Mouse (Mus musculus): ENCODE results near the gene Mafk.

The Mafk gene

GRCm38 (mm10) chr5:139817292-139817691 is 26.0 kb downstream of the Mafk start:
- no peak for DNase-seq (ENCODE audit: low spot score in 2 of 2)

GRCm38 (mm10) chr5:139818056-139818455 is 26.7 kb downstream of the Mafk start:
- DNase-seq (ENCODE audit: low spot score in 2 of 2): peak in 1 of 2 experiments; percentile 51

- DNase-seq (ENCODE audit: low spot score in 2 of 2): peak; percentile 48 to 66
These were observed 27.5 kb downstream of the Mafk start for GRCm38 (mm10) chr5:139818801-139819200.

GRCm38 (mm10) chr5:139819538-139820181 is 28.3 kb downstream of the Mafk start, which contains the start of gene Tmem184a:
TSS of gene Tmem184a (minus strand) at chr5:139819917.
- DNase-seq (ENCODE audit: low spot score in 2 of 2): no peak

GRCm38 (mm10) chr5:139821466-139822459 is 30.4 kb downstream of the Mafk start:
- no peak for DNase-seq (ENCODE audit: low spot score in 2 of 2)

GRCm38 (mm10) chr5:139824531-139824930 is 33.2 kb downstream of the Mafk start:
- DNase-seq (ENCODE audit: low spot score in 2 of 2): no peak

- DNase-seq (ENCODE audit: low spot score in 2 of 2): no peak
These were observed 34.6 kb downstream of the Mafk start for GRCm38 (mm10) chr5:139825947-139826346.

- DNase-seq (ENCODE audit: low spot score in 2 of 2): peak; percentile 80 to 82
These were observed 35.2 kb downstream of the Mafk start, which contains the start of the genes Gm26938 and Psmg3 for GRCm38 (mm10) chr5:139826357-139827055. TSS of gene Gm26938 (minus strand) at chr5:139826407. TSS of gene Psmg3 (minus strand) at chr5:139826885.

GRCm38 (mm10) chr5:139827593-139827992 is 36.3 kb downstream of the Mafk start:
- no peak for DNase-seq (ENCODE audit: low spot score in 2 of 2)

- DNase-seq (ENCODE audit: low spot score in 2 of 2): no peak
These were observed 38.1 kb downstream of the Mafk start for GRCm38 (mm10) chr5:139829384-139829783.

- DNase-seq (ENCODE audit: low spot score in 2 of 2): peak; percentile 73 to 76
These were observed 39.4 kb downstream of the Mafk start for GRCm38 (mm10) chr5:139830734-139831133.

- DNase-seq (ENCODE audit: low spot score in 2 of 2): no peak
These were observed 40.8 kb downstream of the Mafk start for GRCm38 (mm10) chr5:139832125-139832524.

- DNase-seq (ENCODE audit: low spot score in 2 of 2): no peak
These were observed 44.4 kb downstream of the Mafk start for GRCm38 (mm10) chr5:139835706-139836105.

- peak; percentile 20 to 51 for DNase-seq (ENCODE audit: low spot score in 2 of 2)
These were observed 47.2 kb downstream of the Mafk start for GRCm38 (mm10) chr5:139838476-139838892.

GRCm38 (mm10) chr5:139839142-139839541 is 47.8 kb downstream of the Mafk start:
- no peak for DNase-seq (ENCODE audit: low spot score in 2 of 2)

- no peak for DNase-seq (ENCODE audit: low spot score in 2 of 2)
These were observed 58.5 kb downstream of the Mafk start for GRCm38 (mm10) chr5:139849626-139850320.

Measured in spleen, postnatal 36 days (tissue).